Mouse (Mus musculus): ENCODE measurements around the gene Olfr1419. TPM values are rescaled to one million over a fixed set of nuclear protein-coding genes. Genes with fewer than 3 reads are reported as not detected.

The Olfr1419 gene
- polyA plus RNA-seq, 1 experiment, result not detected

GRCm38 (mm10) chr19:11819143-11819700 lies 55.7 kb downstream of the Olfr1419 start, which contains the start of gene Stx3:
Stx3 (minus strand) TSS chr19:11819403.
- Histone ChIP-seq H3K4me1 (peaks cover 36% of the 10 kb centered on the region), H3K4me3 (replicated peaks) (peak within 1 kb of the TSS; percentile 89), H3K27me3 (replicated peaks) (peaks cover 59% of the 10 kb centered on the region), H3K36me3 (replicated peaks; ENCODE audit: low read length) (no peaks in the 10 kb centered on the region), H3K9me3 (peaks cover 4% of the 10 kb centered on the region; the same call in 1 of the 2 replicates)
- no peak for TF ChIP-seq GATA1 (IDR thresholded peaks at IDR 0.05; ENCODE audit: borderline replicate concordance, low read length)
- TF ChIP-seq FLI1 (IDR thresholded peaks at IDR 0.05; ENCODE audit: low read length), result no peak

Other genes with a start within 250 kb of the Olfr1419 start
- 0.74 and 1.9 TPM in 2 replicates for gene Ms4a3, start 234.3 kb downstream of the Olfr1419 start, polyA plus RNA-seq (2012; ENCODE audit: insufficient read depth, low replicate concordance)
- gene Oosp2, start 214.5 kb downstream of the Olfr1419 start, polyA plus RNA-seq (2012; ENCODE audit: insufficient read depth, low replicate concordance), result not detected in 2 replicates
- not detected in 2 replicates for gene Oosp1, start 184.0 kb downstream of the Olfr1419 start, polyA plus RNA-seq (2012; ENCODE audit: insufficient read depth, low replicate concordance)
- gene Oosp3, start 178.1 kb downstream of the Olfr1419 start, polyA plus RNA-seq (2012; ENCODE audit: insufficient read depth, low replicate concordance), result not detected in 2 replicates
- not detected in 2 replicates for gene Gif, start 127.6 kb downstream of the Olfr1419 start, polyA plus RNA-seq (2012; ENCODE audit: insufficient read depth, low replicate concordance)
- 10.5 TPM in 1 of 2 replicates, not detected in the other for gene Mrpl16, start 104.7 kb downstream of the Olfr1419 start, polyA plus RNA-seq (2012; ENCODE audit: insufficient read depth, low replicate concordance)
- 2.6 TPM in 1 of 2 replicates, not detected in the other for gene Stx3, start 55.7 kb downstream of the Olfr1419 start, polyA plus RNA-seq (2012; ENCODE audit: insufficient read depth, low replicate concordance)
- gene Olfr1417, start 35.9 kb downstream of the Olfr1419 start, polyA plus RNA-seq (2012; ENCODE audit: insufficient read depth, low replicate concordance), result not detected in 2 replicates
- not detected in 2 replicates for gene Olfr1418, start 14.0 kb downstream of the Olfr1419 start, polyA plus RNA-seq (2012; ENCODE audit: insufficient read depth, low replicate concordance)
- gene Olfr1420, start 11.5 kb upstream of the Olfr1419 start, polyA plus RNA-seq (2012; ENCODE audit: insufficient read depth, low replicate concordance), result not detected in 2 replicates
- 2.4 and 5.5 TPM in 2 replicates for gene Patl1, start 37.3 kb upstream of the Olfr1419 start, polyA plus RNA-seq (2012; ENCODE audit: insufficient read depth, low replicate concordance)
- gene Osbp, start 90.8 kb upstream of the Olfr1419 start, polyA plus RNA-seq (2012; ENCODE audit: insufficient read depth, low replicate concordance), result 0.73 and 3.0 TPM in 2 replicates
- gene Olfr1423, start 166.2 kb upstream of the Olfr1419 start, polyA plus RNA-seq (2012; ENCODE audit: insufficient read depth, low replicate concordance), result not detected in 2 replicates
- gene Olfr1424, start 187.6 kb upstream of the Olfr1419 start, polyA plus RNA-seq (2012; ENCODE audit: insufficient read depth, low replicate concordance), result not detected in 2 replicates
- gene Olfr1425, start 202.6 kb upstream of the Olfr1419 start, polyA plus RNA-seq (2012; ENCODE audit: insufficient read depth, low replicate concordance), result not detected in 2 replicates
- gene Olfr1426, start 216.9 kb upstream of the Olfr1419 start, polyA plus RNA-seq (2012; ENCODE audit: insufficient read depth, low replicate concordance), result not detected in 2 replicates
- gene Olfr1427, start 228.2 kb upstream of the Olfr1419 start, polyA plus RNA-seq (2012; ENCODE audit: insufficient read depth, low replicate concordance), result not detected in 2 replicates
- gene Olfr1428, start 240.8 kb upstream of the Olfr1419 start, polyA plus RNA-seq (2012; ENCODE audit: insufficient read depth, low replicate concordance), result not detected in 2 replicates
- not detected in 2 replicates for gene Olfr76, start 248.1 kb upstream of the Olfr1419 start, polyA plus RNA-seq (2012; ENCODE audit: insufficient read depth, low replicate concordance)